Mouse (Mus musculus) midbrain, embryonic 13.5 days (tissue): ENCODE measurements around the gene Mthfd1l. TPM values are rescaled to one million over a fixed set of nuclear protein-coding genes. Genes with fewer than 3 reads are reported as not detected.

Experiments used
- ATAC-seq: fragments of 200-750 bp; cut with Nextera tagmentation; 2 replicates; pipeline ENCODE4 v1.8.0; 2017; ENCODE audit warnings: mild to moderate bottlenecking, moderate TSS enrichment, moderate library complexity
- H3K27ac ChIP-seq: fragments of 300-500 bp; sonication (generic); 2 replicates; pipeline ENCODE4 v1.5.1; 2015; ENCODE audit warnings: inconsistent platforms, mild to moderate bottlenecking, moderate library complexity
- H3K27me3 ChIP-seq: fragments of 300-500 bp; sonication (generic); 2 replicates; pipeline ENCODE4 v1.6.1; 2015; ENCODE audit warnings: mild to moderate bottlenecking, inconsistent platforms
- H3K36me3 ChIP-seq: fragments of 300-500 bp; sonication (generic); 2 replicates; pipeline ENCODE4 v1.6.1; 2015; ENCODE audit warnings: mild to moderate bottlenecking, inconsistent platforms
- H3K4me1 ChIP-seq: fragments of 300-500 bp; sonication (generic); replicated peaks from 2 replicates; pipeline ENCODE4 v1.6.1; 2015; ENCODE audit warnings: inconsistent platforms
- H3K4me2 ChIP-seq: fragments of 300-500 bp; sonication (generic); replicated peaks from 2 replicates; pipeline ENCODE4 v1.6.1; 2015; ENCODE audit warnings: moderate library complexity, mild to moderate bottlenecking, inconsistent platforms
- H3K4me3 ChIP-seq: fragments of 300-500 bp; sonication (generic); replicated peaks from 2 replicates; pipeline ENCODE4 v1.5.1; 2015; ENCODE audit warnings: mild to moderate bottlenecking, inconsistent platforms
- H3K9ac ChIP-seq: fragments of 300-500 bp; sonication (generic); replicated peaks from 2 replicates; pipeline ENCODE4 v1.6.1; 2015; ENCODE audit warnings: mild to moderate bottlenecking, inconsistent platforms
- H3K9me3 ChIP-seq: fragments of 300-500 bp; sonication (generic); 2 replicates; pipeline ENCODE4 v1.6.1; 2016; ENCODE audit warnings: mild to moderate bottlenecking, inconsistent platforms
- WGBS: fragments of 180-500 bp; shearing (Covaris S2); methylation state at CpG from one replicate; pipeline ENCODE4 v1.1.7; 2015; 5-methylcytosine and 5-hydroxymethylcytosine counted together
- polyA plus RNA-seq: library from polyadenylated mRNA; unstranded; fragments of >200 nt; fragmentation: Nextera tagmentation; extraction: Ambion mirVana; gene quantifications from 2 replicates; pipeline ENCODE4 v1.2.1, GENCODE M21; 2015

The Mthfd1l gene
- polyA plus RNA-seq, 1 experiment from 2014 or later = 4.6 TPM

DNA sequence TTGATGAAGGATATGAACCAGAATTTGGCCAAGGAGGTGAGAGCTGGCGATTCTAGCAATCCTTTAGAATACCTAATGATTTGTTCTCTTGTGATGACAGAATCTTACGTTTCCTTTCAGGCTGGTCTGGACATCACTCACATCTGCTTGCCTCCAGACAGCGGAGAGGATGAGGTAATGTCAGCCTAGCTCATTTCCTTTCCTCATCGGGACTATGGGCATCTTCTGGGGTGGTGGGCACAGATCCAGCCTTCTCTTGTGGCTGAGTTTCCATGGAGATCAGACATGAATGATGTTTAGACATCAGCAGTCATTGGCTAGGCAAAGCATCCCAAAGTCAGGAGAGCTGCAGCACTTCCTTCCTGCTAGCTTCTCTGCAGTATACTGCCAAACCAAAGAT, 7.3 kb downstream of the Mthfd1l start:
- Histone ChIP-seq H3K36me3 (peaks cover 18% of the 10 kb centered on the region), H3K27me3 (no peaks in the 10 kb centered on the region), H3K4me1 (no peaks in the 10 kb centered on the region), H3K9me3 (no peaks in the 10 kb centered on the region), H3K4me2 (no peak overlapping the region), H3K27ac (no peak overlapping the region), H3K4me3 (no peak overlapping the region), H3K9ac (no peak overlapping the region)
- ATAC-seq = no peak
- WGBS = 89% methylated on average over 4 of the region's 4 CpGs

DNA sequence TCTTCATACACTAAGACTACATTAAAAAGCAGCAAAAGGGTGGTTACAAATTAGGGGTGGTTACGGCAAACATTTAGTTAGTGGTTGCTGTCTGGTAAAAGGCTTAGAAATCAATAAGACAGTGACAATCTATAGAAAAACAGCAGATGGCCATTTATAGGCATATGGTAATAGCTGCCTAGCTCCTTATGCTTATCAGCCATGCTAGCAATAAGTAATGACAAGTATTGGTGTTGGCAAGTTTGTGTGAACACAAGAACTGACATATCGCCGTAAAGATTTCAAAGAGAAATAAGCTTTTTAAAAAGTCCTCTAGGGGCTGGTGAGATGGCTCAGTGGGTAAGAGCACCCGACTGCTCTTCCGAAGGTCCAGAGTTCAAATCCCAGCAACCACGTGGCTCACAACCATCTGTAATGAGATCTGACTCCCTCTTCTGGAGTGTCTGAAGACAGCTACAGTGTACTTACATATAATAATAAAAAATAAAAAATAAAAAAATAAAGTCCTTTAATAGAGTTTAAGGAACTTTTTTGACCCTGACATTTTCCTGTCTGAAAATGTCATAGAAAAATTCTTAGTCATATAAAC, 17.5 kb downstream of the Mthfd1l start:
- Histone ChIP-seq H3K36me3 (peaks cover 20% of the 10 kb centered on the region; the same call in 1 of the 2 replicates), H3K4me1 (no peaks in the 10 kb centered on the region), H3K4me3 (no peak overlapping the region), H3K4me2 (no peak overlapping the region), H3K9ac (no peak overlapping the region), H3K27me3 (no peaks in the 10 kb centered on the region), H3K27ac (no peak overlapping the region), H3K9me3 (no peaks in the 10 kb centered on the region)
- WGBS = 94% methylated on average over 6 of the region's 6 CpGs
- ATAC-seq = no peak

DNA sequence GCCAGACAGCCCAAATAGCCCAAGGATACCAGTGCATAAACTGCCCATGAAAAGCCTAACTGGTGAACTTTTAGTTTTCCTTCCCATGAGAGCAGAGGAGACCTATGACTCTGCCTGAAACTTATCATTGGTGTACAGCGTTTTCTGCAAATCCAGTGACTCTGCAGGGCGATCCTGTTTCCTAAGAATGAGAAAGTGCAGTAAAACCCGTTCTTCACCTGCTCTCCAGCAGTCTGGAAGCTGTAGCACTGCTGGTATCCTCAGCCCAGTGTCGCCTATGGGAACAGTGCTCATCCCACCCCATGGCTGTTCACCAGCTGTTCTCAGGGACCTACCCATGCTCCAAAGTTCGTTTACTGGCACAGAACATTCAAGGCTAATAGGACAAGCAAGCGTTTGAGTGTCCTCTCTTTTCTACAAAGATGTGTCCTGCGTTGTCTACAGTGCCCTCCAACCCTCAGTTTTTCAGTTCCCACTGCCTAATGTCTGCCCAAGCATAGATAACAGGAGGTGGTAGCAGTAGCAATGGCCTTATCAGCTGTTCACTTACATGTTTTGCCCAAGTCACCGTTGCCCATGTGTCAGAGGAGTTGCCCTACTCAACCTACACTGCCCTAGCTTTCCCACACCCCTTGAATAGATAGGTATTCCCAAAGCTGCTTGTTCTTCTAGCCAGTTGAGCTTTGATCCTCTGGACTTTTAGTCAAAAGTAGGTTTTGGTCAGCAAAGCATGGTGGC, 20.6 kb downstream of the Mthfd1l start:
- no peak overlapping the region for H3K4me3 ChIP-seq
- WGBS = 94% methylated on average over 8 of the region's 8 CpGs
- no peaks in the 10 kb centered on the region for H3K9me3 ChIP-seq
- peaks cover 20% of the 10 kb centered on the region; the same call in 1 of the 2 replicates for H3K36me3 ChIP-seq
- H3K4me1 ChIP-seq = no peaks in the 10 kb centered on the region
- no peak overlapping the region for H3K27ac ChIP-seq
- H3K9ac ChIP-seq = no peak overlapping the region
- no peak for ATAC-seq
- H3K27me3 ChIP-seq = no peaks in the 10 kb centered on the region
- H3K4me2 ChIP-seq = no peak overlapping the region

- WGBS = 90% methylated on average over 4 of the region's 4 CpGs
- Histone ChIP-seq H3K4me1 (no peaks in the 10 kb centered on the region), H3K27me3 (no peaks in the 10 kb centered on the region), H3K9me3 (no peaks in the 10 kb centered on the region), H3K36me3 (peaks cover 10% of the 10 kb centered on the region; the same call in 1 of the 2 replicates), H3K4me2 (no peak overlapping the region), H3K27ac (no peak overlapping the region), H3K9ac (no peak overlapping the region), H3K4me3 (no peak overlapping the region)
- no peak for ATAC-seq
Measured at GRCm38 (mm10) chr10:3995277-3995676, 22.4 kb downstream of the Mthfd1l start.

DNA sequence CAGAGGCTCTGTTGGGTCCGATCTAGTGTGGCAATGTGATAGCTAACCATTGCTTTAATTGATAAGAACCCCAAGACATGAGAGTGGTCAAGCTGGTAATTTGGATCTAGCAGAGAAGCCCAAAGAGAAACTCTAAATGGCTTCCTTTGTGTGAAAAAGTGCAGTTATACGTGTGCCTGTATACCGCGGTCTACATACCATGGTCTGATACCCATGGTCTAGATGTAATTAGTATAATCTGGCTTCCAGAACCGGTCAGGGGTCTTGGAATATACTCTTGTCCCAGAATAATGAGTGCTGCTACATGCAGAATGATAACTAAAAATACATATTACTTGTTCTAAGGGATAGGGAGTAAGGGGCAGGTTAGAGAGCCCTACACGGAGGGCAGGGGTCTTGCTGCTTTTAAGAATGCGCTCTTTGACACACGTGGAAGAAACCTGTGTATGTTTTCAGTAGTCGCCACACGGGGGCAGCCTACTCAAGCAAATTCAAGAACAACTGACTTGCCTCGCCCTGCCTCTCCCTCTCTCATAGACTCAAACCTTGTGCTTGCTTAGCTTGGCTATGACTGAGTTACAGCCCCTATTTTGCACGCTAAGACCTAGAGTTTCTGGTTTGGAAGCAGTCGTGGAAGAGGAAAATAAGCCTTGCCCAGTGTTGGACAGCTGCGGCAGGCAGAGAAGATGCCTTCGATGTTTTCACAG, 23.4 kb downstream of the Mthfd1l start:
- Histone ChIP-seq H3K36me3 (peaks cover 10% of the 10 kb centered on the region; the same call in 1 of the 2 replicates), H3K4me1 (no peaks in the 10 kb centered on the region), H3K9ac (no peak overlapping the region), H3K9me3 (no peaks in the 10 kb centered on the region), H3K27me3 (no peaks in the 10 kb centered on the region), H3K4me2 (no peak overlapping the region), H3K27ac (no peak overlapping the region), H3K4me3 (no peak overlapping the region)
- WGBS = 57% methylated on average over 15 of the region's 15 CpGs
- ATAC-seq = peak; percentile 86

- Histone ChIP-seq H3K36me3 (peaks cover 5% of the 10 kb centered on the region; the same call in 1 of the 2 replicates), H3K4me3 (no peak overlapping the region), H3K27me3 (no peaks in the 10 kb centered on the region), H3K27ac (no peak overlapping the region), H3K9me3 (no peaks in the 10 kb centered on the region), H3K4me2 (no peak overlapping the region), H3K4me1 (no peaks in the 10 kb centered on the region), H3K9ac (no peak overlapping the region)
- 91% methylated on average over 7 of the region's 7 CpGs for WGBS
- no peak for ATAC-seq
Measured at GRCm38 (mm10) chr10:3997851-3998426, 25.0 kb downstream of the Mthfd1l start.

GRCm38 (mm10) chr10:4002711-4003110, 29.8 kb downstream of the Mthfd1l start:
- H3K9ac ChIP-seq = no peak overlapping the region
- 0 out of 2 replicates have a peak, but pooled peaks have one; percentile 24 for ATAC-seq
- 88% methylated on average over 5 of the region's 5 CpGs for WGBS

DNA sequence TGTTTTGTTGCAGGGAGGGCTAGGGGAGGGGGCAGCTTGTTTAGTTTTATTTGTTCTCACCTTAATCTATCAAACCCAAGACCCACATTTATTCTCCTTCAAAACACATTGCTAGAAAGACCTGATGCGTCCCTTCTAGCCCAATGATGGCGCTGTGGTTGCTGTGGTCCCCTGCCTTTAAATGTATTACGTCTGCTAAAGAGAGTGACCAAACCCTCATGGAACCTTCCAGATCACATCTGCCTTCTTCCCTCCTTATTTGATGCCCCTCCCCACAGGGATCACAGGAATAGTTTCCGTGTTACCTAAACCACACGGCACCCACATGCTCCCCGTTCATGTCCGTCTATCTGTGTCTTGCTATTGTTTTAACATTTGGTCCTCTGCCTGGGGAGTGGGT, 32.3 kb downstream of the Mthfd1l start:
- no peak overlapping the region for H3K4me2 ChIP-seq
- no peak overlapping the region for H3K27ac ChIP-seq
- WGBS = 92% methylated on average over 7 of the region's 7 CpGs
- no peak for ATAC-seq
- no peaks in the 10 kb centered on the region for H3K4me1 ChIP-seq
- no peaks in the 10 kb centered on the region for H3K36me3 ChIP-seq
- H3K27me3 ChIP-seq = no peaks in the 10 kb centered on the region
- H3K9me3 ChIP-seq = no peaks in the 10 kb centered on the region
- H3K9ac ChIP-seq = no peak overlapping the region
- no peak overlapping the region for H3K4me3 ChIP-seq

More at GRCm38 (mm10) chr10:4002711-4003110, 29.8 kb downstream of the Mthfd1l start:
- no peak overlapping the region for H3K4me2 ChIP-seq
- H3K27me3 ChIP-seq = no peaks in the 10 kb centered on the region
- H3K36me3 ChIP-seq = no peaks in the 10 kb centered on the region
- H3K4me1 ChIP-seq = no peaks in the 10 kb centered on the region
- no peaks in the 10 kb centered on the region for H3K9me3 ChIP-seq
- H3K27ac ChIP-seq = no peak overlapping the region
- H3K4me3 ChIP-seq = no peak overlapping the region

GRCm38 (mm10) chr10:4006296-4007015, 33.5 kb downstream of the Mthfd1l start:
- no peak overlapping the region for H3K4me3 ChIP-seq
- no peaks in the 10 kb centered on the region for H3K9me3 ChIP-seq
- H3K27me3 ChIP-seq = no peaks in the 10 kb centered on the region
- H3K36me3 ChIP-seq = no peaks in the 10 kb centered on the region
- WGBS = 69% methylated on average over 7 of the region's 7 CpGs
- H3K4me1 ChIP-seq = no peaks in the 10 kb centered on the region
- H3K9ac ChIP-seq = no peak overlapping the region
- no peak overlapping the region for H3K4me2 ChIP-seq
- no peak overlapping the region for H3K27ac ChIP-seq
- ATAC-seq = no peak

DNA sequence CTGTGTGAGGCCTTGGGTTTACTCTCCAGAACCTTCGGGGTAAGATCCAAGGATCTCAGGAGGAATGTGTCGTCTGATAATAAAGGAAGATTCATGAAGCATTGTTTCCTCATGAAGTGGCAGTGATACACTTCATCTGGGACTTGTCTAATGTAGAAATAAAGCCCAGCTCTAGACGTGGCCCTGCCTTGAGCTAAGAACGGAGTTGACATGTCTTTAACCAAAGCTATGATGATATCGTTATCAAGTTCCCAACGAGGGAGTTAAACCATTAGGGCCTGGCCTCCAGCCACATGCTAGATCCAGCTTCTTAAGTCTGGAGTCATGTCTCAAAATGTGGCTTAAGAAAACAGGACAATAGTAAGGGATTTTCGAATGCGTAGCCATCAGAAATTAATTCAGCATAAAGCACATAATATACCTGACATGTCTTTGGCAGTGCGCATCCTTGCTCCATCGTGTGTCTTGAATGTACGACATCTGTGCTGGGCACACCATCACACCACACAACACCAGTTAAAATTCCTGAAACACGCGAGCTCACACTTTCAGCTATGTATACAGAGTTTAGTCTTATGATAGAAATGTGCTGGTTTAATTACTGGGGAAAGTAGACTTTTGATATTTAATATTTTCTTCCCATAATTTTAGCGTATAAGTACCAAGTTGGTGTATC, 49.8 kb downstream of the Mthfd1l start:
- Histone ChIP-seq H3K9ac (no peak overlapping the region), H3K4me2 (no peak overlapping the region)
- ATAC-seq = no peak

GRCm38 (mm10) chr10:4026616-4027015, 53.7 kb downstream of the Mthfd1l start:
- ATAC-seq = no peak
- Histone ChIP-seq H3K4me3 (no peak overlapping the region), H3K36me3 (peaks cover 3% of the 10 kb centered on the region; the same call in 1 of the 2 replicates), H3K4me2 (no peak overlapping the region), H3K27ac (no peak overlapping the region), H3K27me3 (no peaks in the 10 kb centered on the region), H3K9me3 (no peaks in the 10 kb centered on the region), H3K9ac (no peak overlapping the region), H3K4me1 (no peaks in the 10 kb centered on the region)
- 91% methylated on average over 4 of the region's 4 CpGs for WGBS

More for the DNA sequence above, 49.8 kb downstream of the Mthfd1l start:
- Histone ChIP-seq H3K27ac (no peak overlapping the region), H3K4me3 (no peak overlapping the region), H3K4me1 (no peaks in the 10 kb centered on the region), H3K9me3 (no peaks in the 10 kb centered on the region), H3K36me3 (no peaks in the 10 kb centered on the region), H3K27me3 (no peaks in the 10 kb centered on the region)
- WGBS = 89% methylated on average over 14 of the region's 14 CpGs
